Mouse (Mus musculus): ENCODE data around the gene Lpar1.

DNA sequence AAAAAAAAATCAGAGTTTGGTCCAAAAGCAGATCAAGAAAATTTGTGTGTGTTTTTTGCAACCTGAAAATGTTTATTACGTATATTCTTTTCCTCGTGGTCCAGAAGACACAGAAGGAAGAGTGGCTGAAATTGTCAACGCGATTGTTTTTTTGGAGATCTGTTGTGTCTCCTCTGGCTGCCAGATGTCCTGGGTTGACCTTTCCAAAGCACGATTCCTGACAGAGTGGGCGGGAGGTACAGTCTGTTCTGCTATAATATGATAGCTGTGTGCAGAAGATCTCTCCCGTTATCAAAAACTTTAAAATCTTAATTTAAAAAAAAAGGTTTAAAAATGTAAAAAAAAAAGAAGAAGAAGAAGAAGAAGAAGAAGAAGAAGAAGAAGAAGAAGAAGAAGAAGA, 105.9 kb downstream of the Lpar1 start:
- TF ChIP-seq GATA1 (IDR thresholded peaks at IDR 0.05; ENCODE audit: borderline replicate concordance, low read length) (no peak), FLI1 (IDR thresholded peaks at IDR 0.05; ENCODE audit: low read length) (no peak)

Data from megakaryocyte, embryonic 14.5 days (primary cell).